Mouse (Mus musculus) forebrain, embryonic 16.5 days (tissue): ENCODE results near the gene Med17. TPM values are rescaled to one million over a fixed set of nuclear protein-coding genes. Genes with fewer than 3 reads are reported as not detected.
A peak's percentile ranks its signal among the peaks of the same experiment; 100 is the strongest.

Experiments used
- ATAC-seq: fragments of 200-750 bp; cut with Nextera tagmentation; 2 replicates; pipeline ENCODE4 v1.8.0; 2017; ENCODE audit warnings: mild to moderate bottlenecking, moderate library complexity
- H3K27ac ChIP-seq: fragments of 300-500 bp; sonication (generic); 2 replicates; pipeline ENCODE4 v1.5.1; 2014; ENCODE audit warnings: low read length, control low read depth
- H3K27me3 ChIP-seq: fragments of 300-500 bp; sonication (generic); replicated peaks from 2 replicates; pipeline ENCODE4 v1.6.1; 2014; ENCODE audit warnings: low read length; ENCODE audit not compliant: control insufficient read depth, insufficient read depth
- H3K36me3 ChIP-seq: fragments of 300-500 bp; sonication (generic); 2 replicates; pipeline ENCODE4 v1.6.1; 2014; ENCODE audit not compliant: control insufficient read depth, insufficient read depth
- H3K4me1 ChIP-seq: fragments of 300-500 bp; sonication (generic); replicated peaks from 2 replicates; pipeline ENCODE4 v1.6.1; 2014; ENCODE audit warnings: low read length; ENCODE audit not compliant: control insufficient read depth, insufficient read depth
- H3K4me2 ChIP-seq: fragments of 300-500 bp; sonication (generic); 2 replicates; pipeline ENCODE4 v1.6.1; 2014; ENCODE audit warnings: mild to moderate bottlenecking, low read length, control low read depth
- H3K4me3 ChIP-seq: fragments of 300-500 bp; sonication (generic); replicated peaks from 2 replicates; pipeline ENCODE4 v1.5.1; 2014; ENCODE audit warnings: mild to moderate bottlenecking, low read length, control low read depth
- H3K9ac ChIP-seq: fragments of 300-500 bp; sonication (generic); replicated peaks from 2 replicates; pipeline ENCODE4 v1.6.1; 2014; ENCODE audit warnings: low read depth, low read length, control low read depth
- H3K9me3 ChIP-seq: fragments of 300-500 bp; sonication (generic); 2 replicates; pipeline ENCODE4 v1.6.1; 2016; ENCODE audit warnings: low read length; ENCODE audit not compliant: control insufficient read depth
- WGBS: fragments of 180-500 bp; shearing (Covaris S2); extraction: QIAGEN DNeasy Blood & Tissue Kit; methylation state at CpG from one replicate; pipeline ENCODE4 v1.1.7; 2014; 5-methylcytosine and 5-hydroxymethylcytosine counted together
- polyA plus RNA-seq: library from polyadenylated mRNA; unstranded; fragments of >200 nt; fragmentation: Nextera tagmentation; extraction: Ambion mirVana; gene quantifications from 2 replicates; pipeline ENCODE4 v1.2.1, GENCODE M21; 2015

The Med17 gene
- polyA plus RNA-seq, 1 experiment from 2014 or later, result 34.9 TPM

DNA sequence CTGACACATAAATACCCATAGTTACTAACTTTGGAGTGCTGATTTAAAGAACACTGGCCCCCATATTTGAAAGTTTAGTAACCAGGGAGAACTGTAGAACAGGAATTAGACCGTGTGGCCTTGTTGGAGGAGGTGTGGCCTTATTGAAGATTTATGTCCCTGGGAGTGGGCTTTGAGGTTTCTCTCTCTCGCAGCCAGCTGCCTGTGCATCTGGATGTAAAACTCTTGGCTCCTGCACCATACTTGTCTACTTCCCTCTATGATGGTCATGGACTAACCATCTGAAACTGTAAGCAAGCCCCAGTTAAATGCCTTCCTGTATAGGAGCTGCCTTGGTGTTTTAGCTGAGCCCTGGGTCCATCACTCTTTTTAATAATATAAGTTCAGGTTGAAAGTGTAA is 18.7 kb upstream of the Med17 start:
- ATAC-seq, result no peak
- H3K36me3 ChIP-seq, result no peaks in the 10 kb centered on the region
- H3K4me2 ChIP-seq, result no peak overlapping the region
- no peak overlapping the region for H3K27ac ChIP-seq
- H3K27me3 ChIP-seq, result no peaks in the 10 kb centered on the region
- H3K9ac ChIP-seq, result no peak overlapping the region
- H3K9me3 ChIP-seq, result no peaks in the 10 kb centered on the region
- 76% methylated on average over 2 of the region's 2 CpGs for WGBS
- H3K4me1 ChIP-seq, result peaks cover 4% of the 10 kb centered on the region; the same call in 1 of the 2 replicates
- H3K4me3 ChIP-seq, result no peak overlapping the region

DNA sequence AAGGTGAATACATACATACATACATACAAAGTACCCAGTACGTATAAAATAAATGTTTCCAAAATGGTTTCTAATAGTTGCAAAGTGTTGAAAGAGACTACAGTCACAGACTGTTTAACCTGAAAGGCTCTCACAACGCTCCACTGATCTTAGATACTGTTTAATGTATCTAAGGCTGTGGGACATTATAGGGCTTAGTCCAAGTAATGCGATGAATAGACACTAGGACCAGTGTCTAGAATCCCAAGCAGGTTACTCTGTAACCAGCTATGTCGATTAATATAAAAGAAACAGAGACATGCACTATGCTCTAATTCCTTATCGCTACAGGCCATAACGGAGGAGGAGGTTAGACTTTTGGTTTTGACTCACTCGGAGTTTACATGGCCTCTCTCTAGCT is 17.4 kb upstream of the Med17 start:
- no peak overlapping the region for H3K4me3 ChIP-seq
- H3K9ac ChIP-seq, result no peak overlapping the region
- H3K27me3 ChIP-seq, result no peaks in the 10 kb centered on the region
- no peaks in the 10 kb centered on the region for H3K36me3 ChIP-seq
- peaks cover 4% of the 10 kb centered on the region; the same call in 1 of the 2 replicates for H3K4me1 ChIP-seq
- no peak overlapping the region for H3K27ac ChIP-seq
- no peak overlapping the region for H3K4me2 ChIP-seq
- ATAC-seq, result no peak
- H3K9me3 ChIP-seq, result no peaks in the 10 kb centered on the region
- WGBS, result 86% methylated on average over 7 of the region's 7 CpGs

DNA sequence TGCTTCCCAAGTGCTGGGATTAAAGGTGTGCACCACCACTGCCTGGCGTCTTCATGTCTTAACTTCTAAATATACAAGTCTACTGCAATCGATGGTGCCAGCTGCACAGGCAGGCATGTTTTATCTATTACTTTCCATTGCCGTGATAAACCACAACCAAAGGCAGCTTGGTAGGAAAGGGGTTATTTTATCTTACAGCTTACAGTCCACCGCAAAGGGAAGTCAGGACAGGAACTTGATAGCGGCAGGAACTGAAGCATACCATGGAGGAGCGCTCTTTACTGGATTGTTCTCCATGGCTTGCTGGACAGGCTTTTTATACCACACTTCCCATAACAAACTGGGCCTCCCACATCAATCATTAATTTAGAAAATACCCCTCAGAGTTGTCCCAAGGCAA is 9.5 kb upstream of the Med17 start:
- Histone ChIP-seq H3K36me3 (peaks cover 3% of the 10 kb centered on the region; the same call in 1 of the 2 replicates), H3K4me3 (no peak overlapping the region), H3K9ac (no peak overlapping the region), H3K4me2 (no peak overlapping the region), H3K9me3 (no peaks in the 10 kb centered on the region), H3K27me3 (no peaks in the 10 kb centered on the region), H3K4me1 (no peaks in the 10 kb centered on the region), H3K27ac (no peak overlapping the region)
- ATAC-seq, result no peak
- 94% methylated on average over 6 of the region's 6 CpGs for WGBS

DNA sequence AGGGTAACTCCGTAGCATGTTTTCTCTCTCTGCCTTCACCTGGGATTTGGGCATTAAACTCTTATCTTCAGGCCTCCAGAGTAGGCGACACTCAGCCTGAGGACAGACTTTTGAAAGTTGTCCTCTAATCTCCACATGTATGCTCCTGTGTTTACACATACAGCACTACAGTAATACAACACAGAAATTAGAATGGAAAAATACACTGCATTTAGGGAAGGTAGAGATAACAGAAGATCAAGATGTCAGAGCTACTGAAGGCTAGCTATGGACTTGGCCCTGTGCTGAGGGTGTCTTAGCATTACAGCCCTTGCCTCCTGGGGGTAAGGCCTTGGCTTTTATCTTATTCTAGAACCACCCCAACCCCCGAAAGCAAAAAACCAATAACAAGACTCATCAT is 8.7 kb upstream of the Med17 start:
- WGBS, result 81% methylated on average over 3 of the region's 3 CpGs

DNA sequence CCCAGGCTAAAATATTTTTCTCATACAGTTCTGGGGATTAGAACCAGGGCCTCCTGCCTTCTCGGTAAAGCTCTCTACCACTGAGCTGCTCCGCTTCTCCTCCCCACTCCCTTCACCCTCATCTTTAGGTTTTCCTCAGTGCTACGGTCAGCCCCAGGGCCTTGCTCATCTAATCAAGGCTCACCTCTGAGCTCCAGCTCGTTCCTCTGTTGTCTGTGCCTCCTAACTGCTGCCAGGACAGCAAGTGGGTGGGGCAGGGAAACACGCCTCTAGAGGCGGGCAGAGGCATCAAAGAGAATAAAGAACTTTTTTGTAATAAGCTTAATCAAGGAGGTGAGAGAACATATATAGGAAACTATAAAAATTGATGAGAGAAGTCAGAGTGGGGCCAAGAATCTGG is 8.1 kb upstream of the Med17 start:
- Histone ChIP-seq H3K27ac (no peak overlapping the region), H3K36me3 (peaks cover 3% of the 10 kb centered on the region; the same call in 1 of the 2 replicates)
- 49% methylated on average over 6 of the region's 6 CpGs for WGBS

More for the DNA sequence above, 8.7 kb upstream of the Med17 start:
- Histone ChIP-seq H3K9ac (no peak overlapping the region), H3K4me3 (no peak overlapping the region), H3K4me1 (no peaks in the 10 kb centered on the region), H3K36me3 (peaks cover 3% of the 10 kb centered on the region; the same call in 1 of the 2 replicates), H3K27ac (no peak overlapping the region), H3K27me3 (no peaks in the 10 kb centered on the region), H3K9me3 (no peaks in the 10 kb centered on the region), H3K4me2 (no peak overlapping the region)
- ATAC-seq, result no peak

DNA sequence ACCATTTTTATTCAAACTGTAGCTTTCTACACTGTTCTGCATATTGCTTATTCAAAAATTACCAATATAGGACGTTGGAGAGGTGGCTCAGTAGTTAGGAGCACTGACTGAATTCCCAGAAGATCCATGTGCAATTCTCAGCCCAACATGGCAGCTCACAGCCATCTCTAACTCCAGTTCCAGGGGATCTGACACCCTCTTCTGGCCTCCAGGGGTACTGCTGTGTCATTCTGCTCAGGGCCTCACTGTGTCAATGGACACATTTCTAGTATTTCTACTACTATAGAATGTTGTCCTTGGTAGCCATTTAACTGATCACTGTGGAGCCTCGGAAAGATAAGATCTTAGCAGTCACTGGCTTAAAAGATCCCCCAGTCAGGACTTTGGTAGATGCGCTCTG is 5.7 kb upstream of the Med17 start:
- Histone ChIP-seq H3K9me3 (no peaks in the 10 kb centered on the region), H3K27me3 (no peaks in the 10 kb centered on the region), H3K36me3 (peaks cover 2% of the 10 kb centered on the region; the same call in 1 of the 2 replicates), H3K4me3 (no peak overlapping the region), H3K27ac (no peak overlapping the region), H3K4me1 (peaks cover 6% of the 10 kb centered on the region), H3K9ac (no peak overlapping the region), H3K4me2 (no peak overlapping the region)
- 64% methylated on average over 3 of the region's 3 CpGs for WGBS
- ATAC-seq, result no peak

More for the DNA sequence above, 8.1 kb upstream of the Med17 start:
- Histone ChIP-seq H3K9ac (no peak overlapping the region), H3K9me3 (no peaks in the 10 kb centered on the region), H3K4me1 (no peaks in the 10 kb centered on the region), H3K4me2 (no peak overlapping the region), H3K27me3 (no peaks in the 10 kb centered on the region), H3K4me3 (no peak overlapping the region)
- no peak for ATAC-seq

DNA sequence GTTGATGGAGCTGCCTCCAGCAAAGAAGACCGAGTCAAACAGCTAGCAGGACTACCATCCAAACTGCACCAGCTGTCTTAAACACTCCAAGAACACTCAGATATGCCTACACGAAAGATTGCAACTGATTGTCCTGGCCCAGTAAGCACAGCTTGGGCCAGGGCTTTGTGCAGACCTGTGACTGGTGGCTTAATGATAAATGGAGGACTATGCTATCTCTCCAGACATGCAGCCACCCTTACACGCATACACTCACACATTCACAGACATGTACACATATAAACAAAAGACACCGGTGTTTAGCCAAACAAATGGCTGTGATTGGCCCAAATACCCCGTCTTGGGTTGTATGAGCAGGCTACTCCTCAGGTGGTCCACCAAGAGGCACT is 754 bp upstream of the Med17 start:
- ATAC-seq, result peak; percentile 0; the same call in 1 of the 2 replicates
- H3K27me3 ChIP-seq, result no peaks in the 10 kb centered on the region
- 42% methylated on average over 5 of the region's 5 CpGs for WGBS
- H3K4me3 ChIP-seq, result peak overlapping the region; percentile 63
- peaks cover 20% of the 10 kb centered on the region for H3K4me1 ChIP-seq
- H3K9me3 ChIP-seq, result no peaks in the 10 kb centered on the region
- H3K4me2 ChIP-seq, result peak overlapping the region; percentile 83
- H3K9ac ChIP-seq, result peak overlapping the region; percentile 60
- H3K36me3 ChIP-seq, result peaks cover 4% of the 10 kb centered on the region
- peak overlapping the region; percentile 4 for H3K27ac ChIP-seq

DNA sequence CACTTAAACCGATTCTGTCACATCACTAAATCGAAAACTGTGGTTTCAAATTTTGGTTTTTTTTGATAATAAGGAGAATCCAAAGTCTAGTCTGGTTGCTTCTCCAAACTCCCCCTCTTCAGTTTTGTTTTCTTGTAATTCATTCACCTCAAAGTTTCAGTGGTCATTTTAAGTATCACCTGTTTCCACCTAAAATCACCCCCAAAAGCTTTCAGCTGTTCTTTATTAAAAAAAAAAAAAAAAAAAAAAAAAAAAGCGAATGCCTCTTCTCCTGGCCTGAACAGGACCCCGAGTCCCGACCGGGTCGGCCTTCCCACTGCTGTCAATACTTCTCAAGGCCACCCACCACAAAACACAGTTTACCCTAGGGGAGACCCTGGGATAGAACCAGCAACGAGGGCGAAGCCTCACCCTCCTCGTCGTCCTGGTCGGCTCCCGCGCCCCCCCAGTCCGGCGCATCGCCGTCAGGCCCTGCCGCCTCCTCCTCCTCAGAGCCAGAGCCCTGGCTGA is 537 bp downstream of the Med17 start:
- no peak; the same call in 1 of the 2 replicates for ATAC-seq

DNA sequence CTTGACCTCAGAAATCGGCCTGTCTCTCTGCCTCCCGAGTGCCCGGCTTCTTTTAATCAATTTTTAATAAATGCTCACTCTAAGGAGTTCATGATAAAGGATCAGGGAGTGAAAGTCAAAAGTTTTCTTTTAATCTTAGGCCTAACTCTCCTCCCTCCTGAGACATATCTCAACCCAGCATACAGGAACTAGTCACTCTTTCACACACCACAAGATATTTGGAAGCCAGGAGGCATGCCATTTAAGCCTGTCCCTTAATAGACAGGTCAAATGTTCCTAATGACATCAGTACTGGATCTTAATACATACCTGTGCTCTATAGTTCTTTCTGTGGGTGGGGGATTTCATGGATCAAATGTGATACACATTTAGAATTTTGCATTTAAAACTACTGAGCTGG is 1.4 kb downstream of the Med17 start:
- Histone ChIP-seq H3K4me1 (peaks cover 20% of the 10 kb centered on the region), H3K9me3 (no peaks in the 10 kb centered on the region), H3K4me2 (no peak overlapping the region), H3K9ac (no peak overlapping the region), H3K27ac (no peak overlapping the region), H3K4me3 (no peak overlapping the region), H3K36me3 (peaks cover 17% of the 10 kb centered on the region), H3K27me3 (no peaks in the 10 kb centered on the region)
- no peak for ATAC-seq
- 97% methylated on average over 3 of the region's 3 CpGs for WGBS

More for the DNA sequence above, 537 bp downstream of the Med17 start:
- Histone ChIP-seq H3K4me1 (peaks cover 20% of the 10 kb centered on the region), H3K9ac (peak overlapping the region; percentile 77), H3K4me3 (peak overlapping the region; percentile 63), H3K4me2 (peak overlapping the region; percentile 83), H3K9me3 (no peaks in the 10 kb centered on the region), H3K27ac (peak overlapping the region; percentile 86), H3K27me3 (no peaks in the 10 kb centered on the region), H3K36me3 (peaks cover 11% of the 10 kb centered on the region)
- WGBS, result 9% methylated on average over 19 of the region's 19 CpGs

DNA sequence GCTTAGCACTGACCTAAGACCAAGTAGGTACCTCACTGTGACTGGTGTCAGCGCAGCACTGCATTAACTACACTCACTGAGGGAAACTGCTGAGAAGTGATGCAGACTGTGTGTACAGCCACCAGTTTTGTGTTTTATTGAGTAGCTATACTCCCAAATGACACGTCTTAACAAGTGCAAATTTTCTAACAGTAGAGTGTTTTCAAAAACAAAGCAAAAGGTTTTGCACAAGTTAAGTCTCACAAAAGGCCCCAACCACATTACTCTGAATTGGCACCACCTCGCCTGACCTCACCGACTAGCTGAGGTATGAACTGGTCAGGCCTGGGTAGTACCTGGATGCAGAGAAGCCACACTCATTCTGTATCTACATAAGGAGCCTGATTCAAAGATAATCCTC is 2.9 kb downstream of the Med17 start:
- Histone ChIP-seq H3K9ac (no peak overlapping the region), H3K9me3 (no peaks in the 10 kb centered on the region), H3K4me3 (no peak overlapping the region), H3K27ac (no peak overlapping the region), H3K4me1 (peaks cover 20% of the 10 kb centered on the region), H3K4me2 (no peak overlapping the region), H3K27me3 (no peaks in the 10 kb centered on the region), H3K36me3 (peaks cover 28% of the 10 kb centered on the region)
- ATAC-seq, result no peak
- WGBS, result 92% methylated on average over 4 of the region's 4 CpGs
